Mouse (Mus musculus) myocyte (in vitro differentiated cells): ENCODE data around the gene Ulk2. TPM values are rescaled to one million over a fixed set of nuclear protein-coding genes. Genes with fewer than 3 reads are reported as not detected.
"Not testable (repeated sequence)": the region's sequence is repeated elsewhere in the genome, so short reads cannot be mapped to it uniquely, and the experiment has no call there.

Experiments
- H3K27me3 ChIP-seq: one replicate; pipeline ENCODE4 v1.6.1; 2011; ENCODE audit not compliant: control insufficient read depth, insufficient read depth, insufficient read length
- H3K36me3 ChIP-seq: one replicate; pipeline ENCODE4 v1.6.1; 2011; ENCODE audit not compliant: control insufficient read depth, insufficient read depth
- H3K4me2 ChIP-seq: one replicate; pipeline ENCODE4 v1.6.1; 2011; ENCODE audit warnings: low read depth, control low read depth
- H3K4me3 ChIP-seq: one replicate; pipeline ENCODE4 v1.5.1; 2011; ENCODE audit warnings: mild to moderate bottlenecking, control low read depth, moderate library complexity
- H3K79me2 ChIP-seq: one replicate; pipeline ENCODE4 v1.6.1; 2011; ENCODE audit not compliant: control insufficient read depth, insufficient read depth
- H3ac ChIP-seq: one replicate; pipeline ENCODE4 v1.6.1; 2011; ENCODE audit not compliant: control insufficient read depth, insufficient read length
- CEBPB ChIP-seq: IDR thresholded peaks from 2 replicates; pipeline ENCODE4 v1.6.1; 2011; ENCODE audit warnings: mild to moderate bottlenecking, moderate library complexity; ENCODE audit not compliant: poor library complexity, insufficient read depth, severe bottlenecking
- E2F4 ChIP-seq: IDR thresholded peaks from one replicate; pipeline ENCODE4 v1.6.1; 2011; ENCODE audit warnings: mild to moderate bottlenecking, control low read depth, moderate library complexity; ENCODE audit not compliant: insufficient read depth
- MAX ChIP-seq: IDR thresholded peaks from one replicate; pipeline ENCODE4 v1.6.1; 2011; ENCODE audit warnings: low read depth, mild to moderate bottlenecking, control low read depth
- MYOD1 ChIP-seq, 3 experiments: IDR thresholded peaks; one replicate each; pipeline ENCODE4 v1.6.1; 2011; ENCODE audit warnings: control low read depth in 2 of 3, low read depth in 2 of 3, mild to moderate bottlenecking in 2 of 3, moderate library complexity in 1 of 3; ENCODE audit not compliant: insufficient read length in 2 of 3, control insufficient read depth in 1 of 3
- MYOG ChIP-seq, 3 experiments: IDR thresholded peaks; one replicate each; pipeline ENCODE4 v1.6.1; 2011; ENCODE audit warnings: control low read depth in 2 of 3, low read depth in 2 of 3, mild to moderate bottlenecking in 2 of 3; ENCODE audit not compliant: insufficient read length in 2 of 3, control insufficient read depth in 1 of 3, insufficient read depth in 1 of 3
- POLR2A ChIP-seq: IDR thresholded peaks from one replicate; pipeline ENCODE4 v1.6.1; 2011; ENCODE audit warnings: low read depth, mild to moderate bottlenecking, control low read depth, moderate library complexity; ENCODE audit not compliant: insufficient read length
- POLR2AphosphoS2 ChIP-seq: IDR thresholded peaks from one replicate; pipeline ENCODE4 v1.6.1; 2011; ENCODE audit warnings: low read depth, control low read depth; ENCODE audit not compliant: insufficient read length
- REST ChIP-seq: IDR thresholded peaks from one replicate; pipeline ENCODE4 v1.6.1; 2011; ENCODE audit warnings: mild to moderate bottlenecking, control low read depth, moderate library complexity; ENCODE audit not compliant: insufficient read depth, insufficient read length
- SRF ChIP-seq: IDR thresholded peaks from one replicate; pipeline ENCODE4 v1.6.1; 2011; ENCODE audit warnings: low read depth; ENCODE audit not compliant: control insufficient read depth, insufficient read length
- TCF12 ChIP-seq: IDR thresholded peaks from one replicate; pipeline ENCODE4 v1.6.1; 2011; ENCODE audit warnings: mild to moderate bottlenecking, control low read depth; ENCODE audit not compliant: poor library complexity, insufficient read depth, severe bottlenecking
- TCF3 ChIP-seq: IDR thresholded peaks from one replicate; pipeline ENCODE4 v1.6.1; 2011; ENCODE audit warnings: low read depth, control low read depth; ENCODE audit not compliant: insufficient read length
- USF1 ChIP-seq: IDR thresholded peaks from one replicate; pipeline ENCODE4 v1.6.1; 2011; ENCODE audit warnings: low read depth, mild to moderate bottlenecking, control low read depth, moderate library complexity
- polyA plus RNA-seq: library from polyadenylated mRNA; unstranded; fragments of >200 nt; fragmentation: generic; extraction: Trizol; gene quantifications from one replicate; pipeline ENCODE4 v1.2.1, GENCODE M21; 2012; ENCODE audit warnings: missing spikeins

The Ulk2 gene
- polyA plus RNA-seq, 1 experiment, result 9.3 TPM

GRCm38 (mm10) chr11:61852916-61853315 lies 2.0 kb downstream of the Ulk2 start:
- Histone ChIP-seq H3K27me3 (no peaks in the 10 kb centered on the region), H3K79me2 (peaks cover 14% of the 10 kb centered on the region), H3ac (no peak overlapping the region), H3K4me2 (peak overlapping the region; percentile 23), H3K4me3 (no peak overlapping the region), H3K36me3 (no peaks in the 10 kb centered on the region)
- TF ChIP-seq MAX, result no peak

- H3K36me3 ChIP-seq, result no peaks in the 10 kb centered on the region
Observed at GRCm38 (mm10) chr11:61851195-61851594, 3.7 kb downstream of the Ulk2 start.

GRCm38 (mm10) chr11:61840663-61841062 lies 14.2 kb downstream of the Ulk2 start:
- not testable (repeated sequence) for H3K4me3 ChIP-seq, H3K27me3 ChIP-seq, H3ac ChIP-seq, H3K79me2 ChIP-seq, H3K36me3 ChIP-seq, H3K4me2 ChIP-seq

More at GRCm38 (mm10) chr11:61851195-61851594, 3.7 kb downstream of the Ulk2 start:
- Histone ChIP-seq H3ac (no peak overlapping the region), H3K27me3 (no peaks in the 10 kb centered on the region), H3K79me2 (peaks cover 14% of the 10 kb centered on the region), H3K4me2 (no peak overlapping the region), H3K4me3 (no peak overlapping the region)
- TF ChIP-seq CEBPB (no peak), POLR2AphosphoS2 (no peak), TCF3 (no peak), SRF (no peak), MAX (no peak), E2F4 (no peak), USF1 (no peak)

- Histone ChIP-seq H3K4me2 (no peak overlapping the region), H3K36me3 (peaks cover 4% of the 10 kb centered on the region), H3K27me3 (no peaks in the 10 kb centered on the region), H3K4me3 (no peak overlapping the region), H3K79me2 (no peaks in the 10 kb centered on the region), H3ac (no peak overlapping the region)
- no peak for TF ChIP-seq CEBPB
- TF ChIP-seq USF1, result no peak
- TF ChIP-seq POLR2AphosphoS2, result no peak
- TF ChIP-seq TCF3, result no peak
- TF ChIP-seq REST, result no peak
- TF ChIP-seq SRF, result no peak
- TF ChIP-seq TCF12, result no peak
- no peak for TF ChIP-seq POLR2A
- no peak for TF ChIP-seq MAX
- TF ChIP-seq E2F4, result no peak
- TF ChIP-seq MYOG (IDR thresholded peaks at IDR 0.05; ENCODE audit: control insufficient read depth in 1 of 3, insufficient read depth in 1 of 3, insufficient read length in 2 of 3, low read depth in 2 of 3), result no peak
- TF ChIP-seq MYOD1 (IDR thresholded peaks at IDR 0.05; ENCODE audit: control insufficient read depth in 1 of 3, insufficient read length in 2 of 3, low read depth in 2 of 3), result no peak
Observed at GRCm38 (mm10) chr11:61839940-61840339, 14.9 kb downstream of the Ulk2 start.

- H3K4me3 ChIP-seq, result no peak overlapping the region
- TF ChIP-seq MYOD1 (IDR thresholded peaks at IDR 0.05; ENCODE audit: control insufficient read depth in 1 of 3, insufficient read length in 2 of 3, low read depth in 2 of 3) (no peak), USF1 (no peak), MAX (no peak), E2F4 (no peak)
- no peaks in the 10 kb centered on the region for H3K27me3 ChIP-seq
- H3ac ChIP-seq, result no peak overlapping the region
- H3K36me3 ChIP-seq, result peaks cover 3% of the 10 kb centered on the region
- H3K79me2 ChIP-seq, result no peaks in the 10 kb centered on the region
- H3K4me2 ChIP-seq, result no peak overlapping the region
Observed at GRCm38 (mm10) chr11:61839182-61839581, 15.7 kb downstream of the Ulk2 start.

GRCm38 (mm10) chr11:61809793-61810192 lies 45.1 kb downstream of the Ulk2 start:
- TF ChIP-seq SRF, result no peak
- no peak for TF ChIP-seq POLR2AphosphoS2
- TF ChIP-seq CEBPB, result no peak
- TF ChIP-seq TCF12, result no peak
- no peak for TF ChIP-seq MAX
- no peak for TF ChIP-seq MYOD1 (IDR thresholded peaks at IDR 0.05; ENCODE audit: control insufficient read depth in 1 of 3, insufficient read length in 2 of 3, low read depth in 2 of 3)
- TF ChIP-seq MYOG (IDR thresholded peaks at IDR 0.05; ENCODE audit: control insufficient read depth in 1 of 3, insufficient read depth in 1 of 3, insufficient read length in 2 of 3, low read depth in 2 of 3), result no peak
- Histone ChIP-seq H3K27me3 (no peaks in the 10 kb centered on the region), H3K36me3 (peaks cover 44% of the 10 kb centered on the region), H3K4me3 (no peak overlapping the region), H3ac (no peak overlapping the region), H3K79me2 (no peaks in the 10 kb centered on the region), H3K4me2 (no peak overlapping the region)
